Comparison of ENCODE assay signal across 20 mouse cellular contexts in the genomic region with DNA sequence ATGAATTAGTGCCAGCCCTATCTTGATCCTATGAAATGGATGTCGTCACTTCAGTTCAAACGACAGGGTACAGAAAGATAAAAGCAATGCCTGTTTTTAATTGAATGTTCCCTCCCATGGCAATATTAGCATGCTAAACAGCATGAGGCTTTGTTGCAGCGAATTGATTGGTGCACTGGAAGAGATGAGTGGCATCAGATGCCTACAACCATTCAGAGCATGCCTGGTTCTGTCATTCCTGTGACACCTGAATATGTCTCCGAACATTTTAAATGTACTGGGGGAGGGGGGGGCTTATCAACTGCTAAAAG.
"Had no signal": no experiment of that assay in that cellular context is flagged by ENCODE, and none has a peak within 500 bp of the region (broad histone marks: within the 10 kb centered on the region; RNA-seq: fewer than 3 reads in every experiment).

No protein-coding gene starts in this region.

- H3K4me2 ChIP-seq: kidney, embryonic 15.5 days; liver, embryonic 15.5 days; lung, embryonic 15.5 days; neural tube, embryonic 12.5 days; neural tube, embryonic 15.5 days had no signal

- H3K27ac ChIP-seq: kidney, embryonic 15.5 days; liver, embryonic 15.5 days; lung, embryonic 15.5 days; neural tube, embryonic 12.5 days; neural tube, embryonic 15.5 days; stomach, postnatal 0 days had no signal

- H3K9me3 ChIP-seq: kidney, embryonic 15.5 days; liver, embryonic 15.5 days; lung, embryonic 15.5 days; neural tube, embryonic 12.5 days; neural tube, embryonic 15.5 days had no signal

- H3K36me3 ChIP-seq: kidney, embryonic 15.5 days; liver, embryonic 15.5 days; lung, embryonic 15.5 days; neural tube, embryonic 12.5 days; neural tube, embryonic 15.5 days had no signal

- H3K27me3 ChIP-seq: kidney, embryonic 15.5 days; liver, embryonic 15.5 days; lung, embryonic 15.5 days; neural tube, embryonic 12.5 days; neural tube, embryonic 15.5 days had no signal

- H3K9ac ChIP-seq: kidney, embryonic 15.5 days; liver, embryonic 15.5 days; lung, embryonic 15.5 days; neural tube, embryonic 12.5 days; neural tube, embryonic 15.5 days had no signal

- DNase-seq: kidney, adult 11 months; kidney, adult 8-10 months; kidney, postnatal 10 days; kidney, postnatal 36 days; layer of hippocampus, adult 9-11 months; lung, adult 18-20 months; lung, postnatal 10 days; lung, postnatal 36 days; right cerebral cortex, adult 18-20 months; right cerebral cortex, postnatal 14 days; right cerebral cortex, postnatal 4 days; thymus, adult 2 months; thymus, postnatal 14 days; thymus, postnatal 4 days had no signal

- H3K4me3 ChIP-seq: kidney, embryonic 15.5 days; liver, embryonic 15.5 days; lung, embryonic 15.5 days; neural tube, embryonic 12.5 days; neural tube, embryonic 15.5 days had no signal

- H3K4me1 ChIP-seq: kidney, embryonic 15.5 days; liver, embryonic 15.5 days; lung, embryonic 15.5 days; neural tube, embryonic 12.5 days; neural tube, embryonic 15.5 days had no signal
